Mouse (Mus musculus): ENCODE results near the gene Gm8764. TPM values are rescaled to one million over a fixed set of nuclear protein-coding genes. Genes with fewer than 3 reads are reported as not detected.
"Not testable (repeated sequence)": the region's sequence is repeated elsewhere in the genome, so short reads cannot be mapped to it uniquely, and the experiment has no call there.

The Gm8764 gene
- polyA plus RNA-seq (2012; rRNA removed) = not detected in 2 replicates

GRCm38 (mm10) chr10:104159706-104160105 lies at the start of gene Gm8764:
Gm8764 (plus strand) TSS chr10:104160006.
- not testable (repeated sequence) for H3K27ac ChIP-seq (ENCODE audit: control insufficient read depth, insufficient read depth, low read length); DNase-seq; H3K4me1 ChIP-seq (replicated peaks; ENCODE audit: control insufficient read depth, insufficient read depth, low read length); H3K36me3 ChIP-seq (ENCODE audit: control insufficient read depth, insufficient read depth, low read length); H3K27me3 ChIP-seq (ENCODE audit: control insufficient read depth, insufficient read depth, low read length); H3K4me3 ChIP-seq (ENCODE audit: control insufficient read depth, insufficient read depth, low read length)
- WGBS = no CpG with 5 or more reads among the region's 3 CpGs

GRCm38 (mm10) chr10:104110044-104110443 lies 49.8 kb upstream of the Gm8764 start:
- no peak for TF ChIP-seq CTCF (IDR thresholded peaks at IDR 0.05; ENCODE audit: borderline replicate concordance, control insufficient read depth, extremely low read depth, insufficient read depth, low read length, poor library complexity)
- TF ChIP-seq POLR2A (IDR thresholded peaks at IDR 0.05; ENCODE audit: control insufficient read depth, extremely low read depth, insufficient read depth, low read length, poor library complexity) = no peak
- DNase-seq = no peak
- WGBS = 86% methylated on average over 3 of the region's 3 CpGs
- no peak overlapping the region for H3K4me3 ChIP-seq (ENCODE audit: control insufficient read depth, insufficient read depth, low read length)
- no peaks in the 10 kb centered on the region for H3K4me1 ChIP-seq (replicated peaks; ENCODE audit: control insufficient read depth, insufficient read depth, low read length)
- H3K36me3 ChIP-seq (ENCODE audit: control insufficient read depth, insufficient read depth, low read length) = no peaks in the 10 kb centered on the region
- no peak overlapping the region for H3K27ac ChIP-seq (ENCODE audit: control insufficient read depth, insufficient read depth, low read length)
- no peaks in the 10 kb centered on the region for H3K27me3 ChIP-seq (ENCODE audit: control insufficient read depth, insufficient read depth, low read length)

- Histone ChIP-seq H3K27me3 (ENCODE audit: control insufficient read depth, insufficient read depth, low read length) (no peaks in the 10 kb centered on the region), H3K4me3 (ENCODE audit: control insufficient read depth, insufficient read depth, low read length) (no peak overlapping the region), H3K4me1 (replicated peaks; ENCODE audit: control insufficient read depth, insufficient read depth, low read length) (no peaks in the 10 kb centered on the region), H3K27ac (ENCODE audit: control insufficient read depth, insufficient read depth, low read length) (no peak overlapping the region), H3K36me3 (ENCODE audit: control insufficient read depth, insufficient read depth, low read length) (no peaks in the 10 kb centered on the region)
- no peak for DNase-seq
- no peak for TF ChIP-seq POLR2A (IDR thresholded peaks at IDR 0.05; ENCODE audit: control insufficient read depth, extremely low read depth, insufficient read depth, low read length, poor library complexity)
- TF ChIP-seq CTCF (IDR thresholded peaks at IDR 0.05; ENCODE audit: borderline replicate concordance, control insufficient read depth, extremely low read depth, insufficient read depth, low read length, poor library complexity) = no peak
- 65% methylated on average over 2 of the region's 2 CpGs for WGBS
Measured at GRCm38 (mm10) chr10:104118312-104118711, 41.5 kb upstream of the Gm8764 start.

- not testable (repeated sequence) for H3K36me3 ChIP-seq (ENCODE audit: control insufficient read depth, insufficient read depth, low read length); H3K4me3 ChIP-seq (ENCODE audit: control insufficient read depth, insufficient read depth, low read length); H3K4me1 ChIP-seq (replicated peaks; ENCODE audit: control insufficient read depth, insufficient read depth, low read length); DNase-seq; H3K27ac ChIP-seq (ENCODE audit: control insufficient read depth, insufficient read depth, low read length); H3K27me3 ChIP-seq (ENCODE audit: control insufficient read depth, insufficient read depth, low read length)
- no CpG with 5 or more reads among the region's 3 CpGs for WGBS
Measured at GRCm38 (mm10) chr10:104142687-104143086, 17.1 kb upstream of the Gm8764 start, which contains the start of gene Gm21293. Gm21293 (plus strand) TSS chr10:104142987.

- not testable (repeated sequence) for DNase-seq; H3K27me3 ChIP-seq (ENCODE audit: control insufficient read depth, insufficient read depth, low read length)
- no CpG with 5 or more reads among the region's 3 CpGs for WGBS
Measured at GRCm38 (mm10) chr10:104151197-104151596, 8.6 kb upstream of the Gm8764 start, which contains the start of gene Gm6763. Gm6763 (plus strand) TSS chr10:104151497.

GRCm38 (mm10) chr10:104168215-104168614 lies 8.4 kb downstream of the Gm8764 start, which contains the start of gene Gm21304:
Gm21304 (plus strand) TSS chr10:104168515.
- WGBS = no CpG with 5 or more reads among the region's 3 CpGs
- H3K4me3 ChIP-seq (ENCODE audit: control insufficient read depth, insufficient read depth, low read length); H3K27me3 ChIP-seq (ENCODE audit: control insufficient read depth, insufficient read depth, low read length); DNase-seq; H3K36me3 ChIP-seq (ENCODE audit: control insufficient read depth, insufficient read depth, low read length); H3K4me1 ChIP-seq (replicated peaks; ENCODE audit: control insufficient read depth, insufficient read depth, low read length); H3K27ac ChIP-seq (ENCODE audit: control insufficient read depth, insufficient read depth, low read length): not testable (repeated sequence)

More at GRCm38 (mm10) chr10:104151197-104151596, 8.6 kb upstream of the Gm8764 start, which contains the start of gene Gm6763:
- not testable (repeated sequence) for H3K36me3 ChIP-seq (ENCODE audit: control insufficient read depth, insufficient read depth, low read length); H3K4me3 ChIP-seq (ENCODE audit: control insufficient read depth, insufficient read depth, low read length); H3K27ac ChIP-seq (ENCODE audit: control insufficient read depth, insufficient read depth, low read length); H3K4me1 ChIP-seq (replicated peaks; ENCODE audit: control insufficient read depth, insufficient read depth, low read length)

GRCm38 (mm10) chr10:104176724-104177123 lies 16.9 kb downstream of the Gm8764 start, which contains the start of gene Gm21312:
Gm21312 (plus strand) TSS chr10:104177024.
- not testable (repeated sequence) for H3K4me3 ChIP-seq (ENCODE audit: control insufficient read depth, insufficient read depth, low read length); DNase-seq; H3K27ac ChIP-seq (ENCODE audit: control insufficient read depth, insufficient read depth, low read length); H3K4me1 ChIP-seq (replicated peaks; ENCODE audit: control insufficient read depth, insufficient read depth, low read length); H3K27me3 ChIP-seq (ENCODE audit: control insufficient read depth, insufficient read depth, low read length); H3K36me3 ChIP-seq (ENCODE audit: control insufficient read depth, insufficient read depth, low read length)
- WGBS = no CpG with 5 or more reads among the region's 3 CpGs

- H3K27ac ChIP-seq (ENCODE audit: control insufficient read depth, insufficient read depth, low read length); DNase-seq; H3K4me1 ChIP-seq (replicated peaks; ENCODE audit: control insufficient read depth, insufficient read depth, low read length); H3K4me3 ChIP-seq (ENCODE audit: control insufficient read depth, insufficient read depth, low read length); H3K27me3 ChIP-seq (ENCODE audit: control insufficient read depth, insufficient read depth, low read length); H3K36me3 ChIP-seq (ENCODE audit: control insufficient read depth, insufficient read depth, low read length): not testable (repeated sequence)
- no CpG with 5 or more reads among the region's 3 CpGs for WGBS
Measured at GRCm38 (mm10) chr10:104185233-104185632, 25.4 kb downstream of the Gm8764 start, which contains the start of gene Gm20765. Gm20765 (plus strand) TSS chr10:104185533.

GRCm38 (mm10) chr10:104193742-104194141 lies 33.9 kb downstream of the Gm8764 start, which contains the start of gene Gm4340:
Gm4340 (plus strand) TSS chr10:104194042.
- H3K27ac ChIP-seq (ENCODE audit: control insufficient read depth, insufficient read depth, low read length); H3K27me3 ChIP-seq (ENCODE audit: control insufficient read depth, insufficient read depth, low read length); H3K36me3 ChIP-seq (ENCODE audit: control insufficient read depth, insufficient read depth, low read length); DNase-seq; H3K4me3 ChIP-seq (ENCODE audit: control insufficient read depth, insufficient read depth, low read length); H3K4me1 ChIP-seq (replicated peaks; ENCODE audit: control insufficient read depth, insufficient read depth, low read length): not testable (repeated sequence)
- WGBS = no CpG with 5 or more reads among the region's 3 CpGs
